Mouse (Mus musculus): ENCODE measurements around the gene Inhbe.

- TF ChIP-seq CTCF (IDR thresholded peaks at IDR 0.05; ENCODE audit: low read depth) = no peak
- no peak for TF ChIP-seq EP300 (IDR thresholded peaks at IDR 0.05; ENCODE audit: low read depth)
Observed at GRCm38 (mm10) chr10:127303136-127303535, 51.1 kb downstream of the Inhbe start.

Data from heart, postnatal 0 days (tissue).